Mouse (Mus musculus): ENCODE measurements around the gene Chrna9.

Chrna9 gene

DNA sequence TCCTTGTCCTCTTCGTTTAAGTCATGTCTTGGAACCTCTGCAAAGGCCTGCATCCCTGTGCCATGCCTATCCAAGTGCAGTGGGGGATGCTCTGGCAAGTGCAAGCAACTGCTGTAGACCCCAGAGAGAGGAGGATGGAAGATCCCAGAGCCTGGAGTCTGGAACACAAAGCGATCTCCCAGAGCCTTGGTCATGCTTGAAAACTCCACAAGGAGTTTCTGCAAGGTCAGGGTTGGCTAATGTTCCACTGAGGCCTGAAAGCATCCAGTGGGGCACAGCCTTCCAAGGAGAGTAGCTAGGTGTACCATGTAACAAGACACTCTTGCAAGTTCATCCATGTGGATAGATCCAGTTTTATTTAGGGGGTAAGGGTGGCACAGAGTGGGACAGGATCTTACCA lies 79.7 kb downstream of the Chrna9 start:
- DNase-seq (ENCODE audit: low spot score), result no peak

DNA sequence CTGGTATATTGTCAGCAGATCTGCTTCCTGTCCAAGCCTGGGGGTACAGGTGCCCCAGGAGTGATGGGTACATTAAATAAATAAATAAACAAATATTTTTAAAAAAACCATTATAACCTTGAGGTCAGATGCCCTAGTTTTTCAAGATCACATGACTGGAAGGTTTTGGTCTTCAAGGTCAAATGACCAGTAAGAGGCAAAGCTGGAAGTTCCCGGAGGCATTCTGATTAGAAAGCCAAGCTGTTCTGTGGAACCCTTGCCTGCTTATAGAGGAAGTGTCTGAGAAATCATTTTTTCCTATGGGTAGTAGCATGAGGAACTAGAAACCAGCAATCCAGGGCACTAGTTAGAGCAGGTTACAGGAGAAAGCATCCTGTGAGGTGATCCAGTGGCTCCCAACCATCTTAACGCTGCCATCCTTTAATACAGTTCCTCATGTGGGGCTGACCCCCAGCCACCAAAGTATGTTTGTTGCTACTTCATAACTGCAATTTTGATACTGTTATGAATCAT lies 80.8 kb downstream of the Chrna9 start:
- no peak for DNase-seq (ENCODE audit: low spot score)

DNA sequence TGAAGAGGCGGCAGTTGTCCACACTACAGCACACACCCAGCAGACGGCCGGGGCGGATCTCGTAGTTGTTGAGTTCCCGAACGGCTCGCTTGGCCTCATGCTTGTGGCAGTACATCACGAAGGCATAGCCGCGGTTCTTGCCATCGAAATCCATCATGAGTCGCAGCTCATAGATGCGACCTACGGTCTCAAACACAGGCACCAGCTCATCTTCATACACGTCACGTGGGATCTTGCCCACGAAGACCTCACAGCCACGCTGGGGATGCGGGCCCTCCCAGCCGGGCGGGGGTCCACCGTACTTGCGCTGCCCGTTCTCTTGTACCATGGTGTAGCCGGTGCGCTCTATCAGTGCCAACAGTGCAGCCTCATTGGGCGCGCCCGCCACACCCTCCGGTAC lies 92.1 kb downstream of the Chrna9 start:
- no peak for DNase-seq (ENCODE audit: low spot score)
